ENCODE assay signal across 8 mouse cellular contexts in the genomic region with DNA sequence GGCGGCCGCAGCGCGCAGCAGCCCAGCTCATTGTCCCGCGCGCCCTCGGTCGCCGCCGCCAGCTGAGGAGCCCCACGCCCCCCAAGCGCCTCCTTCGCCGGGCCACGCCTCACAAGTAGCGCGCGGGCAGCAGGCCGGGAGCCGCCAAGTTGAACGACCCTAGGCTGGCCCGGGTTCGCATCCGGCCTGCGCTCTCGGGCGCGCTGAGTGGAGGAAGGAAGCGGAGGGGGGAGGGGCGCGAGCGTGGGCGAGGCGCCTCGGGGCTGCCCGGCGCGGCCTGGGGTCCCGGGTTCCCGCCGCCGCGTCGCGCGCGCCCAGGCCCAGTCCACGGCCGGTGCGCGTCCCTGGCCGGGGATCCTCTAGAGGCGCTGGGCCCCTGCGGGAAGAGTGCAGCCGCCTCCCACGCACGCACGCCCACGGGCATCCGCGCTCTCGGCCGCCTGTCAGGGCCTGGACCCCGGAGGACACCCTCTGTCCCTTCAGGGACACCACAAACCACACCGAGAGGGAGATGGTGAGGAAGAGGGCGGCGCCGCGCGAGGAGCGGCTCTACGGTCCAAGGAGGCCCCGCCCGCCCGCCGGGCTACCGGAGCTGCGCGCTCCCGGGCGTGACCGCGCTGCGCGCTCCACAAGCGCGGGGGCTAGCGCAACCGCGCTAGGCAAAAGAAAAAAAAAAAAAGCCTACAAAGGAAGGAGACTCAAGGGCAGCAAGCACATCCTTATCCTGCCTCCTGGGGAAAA. TPM values are rescaled to one million over a fixed set of nuclear protein-coding genes. Genes with fewer than 3 reads are reported as not detected.
DNase-seq lines count a peak whose midpoint lies in the region; ATAC-seq and TF ChIP-seq lines count a peak whose summit lies in the region.

Dclk2 (minus strand) TSS at position 510 of the 741 bp plus-strand sequence.

- H3K27ac ChIP-seq in ES-E14 (ENCODE audit: insufficient read depth, low read depth, low read length, poor library complexity, severe bottlenecking) = 0 out of 2 replicates have a peak within 1 kb of the TSS, but pooled peaks have one; percentile 4
- peak within 1 kb of the TSS; percentile 97 for H3K27ac ChIP-seq in cerebellum, adult 2 months (ENCODE audit: insufficient read depth, low read length)
- peak within 1 kb of the TSS; percentile 96 for H3K27ac ChIP-seq in forebrain, embryonic 16.5 days (ENCODE audit: low read length)

- no peak for TF ChIP-seq CTCF in cerebellum, adult 2 months (IDR thresholded peaks at IDR 0.05; ENCODE audit: borderline replicate concordance, insufficient read depth, low read depth, low read length)

- peak; percentile 72; the same call in 1 of the 2 replicates for TF ChIP-seq POLR2A in cerebellum, adult 2 months (IDR thresholded peaks at IDR 0.05; ENCODE audit: borderline replicate concordance, insufficient read depth, low read length)

- ATAC-seq in forebrain, embryonic 16.5 days = peak; percentile 87
- peak; percentile 73 for ATAC-seq in neutrophil, adult 5-6 weeks (ENCODE audit: extremely low read depth, insufficient number of reproducible peaks, low FRiP score, poor library complexity, severe bottlenecking)

- H3K4me2 ChIP-seq in forebrain, embryonic 16.5 days (ENCODE audit: low read length) = peak within 1 kb of the TSS; percentile 73

- no peaks in the 10 kb centered on the region for H3K9me3 ChIP-seq in ES-E14 (ENCODE audit: control insufficient read depth, insufficient read depth, low read depth, low read length)
- H3K9me3 ChIP-seq in forebrain, embryonic 16.5 days (ENCODE audit: control insufficient read depth, low read length) = no peaks in the 10 kb centered on the region

- DNase-seq in ES-E14 (ENCODE audit: low read depth, low spot score) = no peak
- DNase-seq in cerebellum, adult 2 months = peak; percentile 90 to 91
- DNase-seq in heart, postnatal 25 days (ENCODE audit: low spot score) = peak; percentile 59
- peak; percentile 77 to 84 for DNase-seq in layer of hippocampus, adult 18-20 months (ENCODE audit: low spot score in 2 of 2)
- peak; percentile 55 to 60 for DNase-seq in lung, adult 18-20 months
- DNase-seq in testis, postnatal 10 days (ENCODE audit: low spot score) = peak; percentile 70

- H3K4me3 ChIP-seq in ES-E14 (ENCODE audit: insufficient read depth in 1 of 2, low read depth in 1 of 2, low read length in 2 of 2, poor library complexity in 1 of 2, severe bottlenecking in 1 of 2) = peak within 1 kb of the TSS; percentile 89 to 94
- peak within 1 kb of the TSS; percentile 78 for H3K4me3 ChIP-seq in cerebellum, adult 2 months (replicated peaks; ENCODE audit: insufficient read depth, low read depth, low read length)
- H3K4me3 ChIP-seq in forebrain, embryonic 16.5 days (replicated peaks; ENCODE audit: low read length) = peak within 1 kb of the TSS; percentile 90

- no peaks in the 10 kb centered on the region for H3K27me3 ChIP-seq in cerebellum, adult 2 months (ENCODE audit: control insufficient read depth, insufficient read depth, low read length)
- no peaks in the 10 kb centered on the region for H3K27me3 ChIP-seq in forebrain, embryonic 16.5 days (replicated peaks; ENCODE audit: control insufficient read depth, insufficient read depth, low read length)

- H3K4me1 ChIP-seq in ES-E14 (ENCODE audit: control insufficient read depth in 2 of 2, insufficient read depth in 2 of 2, low read length in 2 of 2, poor library complexity in 1 of 2) = peaks cover 3 to 8% of the 10 kb centered on the region in 2 experiments; a peak in 2 of 4 replicates
- no peaks in the 10 kb centered on the region; the same call in 1 of the 2 replicates for H3K4me1 ChIP-seq in cerebellum, adult 2 months (ENCODE audit: control insufficient read depth, insufficient read depth, low read length)
- peaks cover 35% of the 10 kb centered on the region for H3K4me1 ChIP-seq in forebrain, embryonic 16.5 days (replicated peaks; ENCODE audit: control insufficient read depth, insufficient read depth, low read length)

- no peaks in the 10 kb centered on the region for H3K36me3 ChIP-seq in ES-E14 (ENCODE audit: control insufficient read depth, insufficient read depth, low read length, poor library complexity, severe bottlenecking)
- 0 out of 2 replicates have a peak, but pooled peaks cover 2% of the 10 kb centered on the region for H3K36me3 ChIP-seq in forebrain, embryonic 16.5 days (ENCODE audit: control insufficient read depth, insufficient read depth)

- peak within 1 kb of the TSS; percentile 80 for H3K9ac ChIP-seq in ES-E14 (ENCODE audit: insufficient read depth, low read depth, low read length, poor library complexity, severe bottlenecking)
- H3K9ac ChIP-seq in forebrain, embryonic 16.5 days (replicated peaks; ENCODE audit: low read depth, low read length) = peak within 1 kb of the TSS; percentile 96

- WGBS in cerebellum, adult 2 months = under 1% methylated on average over 90 of the region's 91 CpGs
- WGBS in forebrain, embryonic 16.5 days = under 1% methylated on average over 60 of the region's 91 CpGs

- in situ Hi-C loops in ES-E14 (cut with MboI; ENCODE audit: low sequenced_read_pairs in 2 of 2, unreplicated experiment in 2 of 2) = no loop called here

- intact Hi-C loops in heart, postnatal 25 days (cut with DNase I) = loop anchor here (10.0 kb wide), 1 partner anchor 106 kb away; no protein-coding TSS in a partner anchor

TF ChIP-seq in ES-E14, 5 proteins besides CTCF, POLR2A, EP300 and RAD21:
- TF ChIP-seq MAFK (IDR thresholded peaks at IDR 0.05; ENCODE audit: insufficient read depth, low read depth, low read length) (no peak), HCFC1 (IDR thresholded peaks at IDR 0.05; ENCODE audit: borderline replicate concordance, insufficient read depth, low read length) (0 out of 2 replicates have a peak, but pooled peaks have one; percentile 24), ZNF384 (IDR thresholded peaks at IDR 0.05; ENCODE audit: low read depth, low read length) (peak; percentile 98)

RNA-seq across cellular contexts. Expression of gene Dclk2, which starts in this region (rescaled TPM):
- total RNA-seq in ES-E14 (2012; rRNA removed) = 13.6 and 21.1 TPM in 2 replicates
- polyA plus RNA-seq in cerebellum, adult 2 months (2012; rRNA removed) = 59.1 and 59.5 TPM in 2 replicates
- 102 and 104 TPM in 2 replicates for polyA plus RNA-seq in forebrain, embryonic 16.5 days (2015; fragmentation: Nextera tagmentation; extraction: Ambion mirVana)
- total RNA-seq in heart, postnatal 25 days (2021) = 1 to 10 TPM in 1 of 2 experiments, under 1 TPM in 1; 0.75 to 1.5 TPM
- 100 to 1,000 TPM; 101 to 104 TPM for total RNA-seq in layer of hippocampus, adult 18-20 months (2021)
- 19.1 and 25.3 TPM in 2 replicates for total RNA-seq in neutrophil, adult 5-6 weeks (2017)

Comparison
In these comparisons a context has a peak if more than half of its experiments do, and no peak if none do; other contexts are left out.
1. H3K27ac ChIP-seq: peak in every context shown above with its lines; median percentile 97 in cerebellum, adult 2 months; 96 in forebrain, embryonic 16.5 days; 4 in ES-E14.